Mouse (Mus musculus): ENCODE measurements around the gene Epb41l3. TPM values are rescaled to one million over a fixed set of nuclear protein-coding genes. Genes with fewer than 3 reads are reported as not detected.
"Not testable (repeated sequence)": the region's sequence is repeated elsewhere in the genome, so short reads cannot be mapped to it uniquely, and the experiment has no call there.

The Epb41l3 gene
- polyA plus RNA-seq, 1 experiment from 2014 or later, result 134 TPM

DNA sequence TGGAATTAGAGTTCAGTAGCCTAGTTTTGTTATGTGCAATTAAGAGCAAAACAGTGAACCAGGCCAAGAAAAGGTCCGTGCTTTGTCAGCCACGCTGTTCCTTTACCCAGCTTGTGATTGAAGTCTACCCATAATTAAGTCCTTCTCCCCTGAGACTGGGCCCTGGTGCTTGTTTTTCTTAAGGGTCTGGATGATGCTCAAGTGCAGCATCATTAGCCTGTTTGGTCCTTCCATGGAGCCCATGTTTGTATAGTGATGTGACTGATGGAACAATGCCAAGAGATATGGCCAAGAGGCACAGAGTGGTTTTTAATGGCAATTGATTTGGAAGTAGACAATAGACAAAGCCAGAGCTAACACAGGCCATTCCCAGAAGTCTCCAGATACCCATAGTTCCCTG, 36.7 kb downstream of the Epb41l3 start:
- Histone ChIP-seq H3K4me1 (no peaks in the 10 kb centered on the region), H3K9me3 (replicated peaks) (no peaks in the 10 kb centered on the region), H3K4me3 (replicated peaks) (no peak overlapping the region), H3K4me2 (no peak overlapping the region), H3K36me3 (no peaks in the 10 kb centered on the region), H3K9ac (replicated peaks) (no peak overlapping the region), H3K27ac (replicated peaks) (no peak overlapping the region), H3K27me3 (replicated peaks) (no peaks in the 10 kb centered on the region)
- WGBS, result 58% methylated on average over 2 of the region's 2 CpGs
- ATAC-seq (ENCODE audit: low FRiP score), result no peak

DNA sequence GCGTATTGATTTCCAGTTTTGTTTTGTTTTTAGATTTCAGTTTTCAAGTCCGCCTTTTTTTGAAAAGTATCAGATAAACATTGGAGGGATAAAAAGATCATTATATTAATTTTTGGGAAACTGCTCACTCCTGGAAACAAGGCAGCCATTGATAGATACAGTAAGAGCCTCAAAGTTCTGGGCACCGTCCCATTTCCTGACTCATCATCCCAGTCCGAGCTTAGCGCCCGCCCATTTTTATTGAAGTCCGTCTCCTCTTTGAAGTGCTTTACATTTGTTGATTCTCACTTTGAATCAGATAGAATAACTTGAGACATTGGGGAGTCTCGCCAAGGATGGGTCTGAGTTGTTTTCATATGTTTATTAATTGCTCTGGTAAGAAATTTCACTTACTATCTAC, 43.7 kb downstream of the Epb41l3 start:
- Histone ChIP-seq H3K27me3 (replicated peaks) (0 out of 2 replicates have a peak, but pooled peaks cover 5% of the 10 kb centered on the region), H3K4me3 (replicated peaks) (no peak overlapping the region), H3K9ac (replicated peaks) (no peak overlapping the region), H3K27ac (replicated peaks) (no peak overlapping the region), H3K9me3 (replicated peaks) (no peaks in the 10 kb centered on the region), H3K4me2 (no peak overlapping the region), H3K4me1 (peaks cover 21% of the 10 kb centered on the region), H3K36me3 (no peaks in the 10 kb centered on the region)
- WGBS, result 88% methylated on average over 8 of the region's 8 CpGs
- no peak for ATAC-seq (ENCODE audit: low FRiP score)

DNA sequence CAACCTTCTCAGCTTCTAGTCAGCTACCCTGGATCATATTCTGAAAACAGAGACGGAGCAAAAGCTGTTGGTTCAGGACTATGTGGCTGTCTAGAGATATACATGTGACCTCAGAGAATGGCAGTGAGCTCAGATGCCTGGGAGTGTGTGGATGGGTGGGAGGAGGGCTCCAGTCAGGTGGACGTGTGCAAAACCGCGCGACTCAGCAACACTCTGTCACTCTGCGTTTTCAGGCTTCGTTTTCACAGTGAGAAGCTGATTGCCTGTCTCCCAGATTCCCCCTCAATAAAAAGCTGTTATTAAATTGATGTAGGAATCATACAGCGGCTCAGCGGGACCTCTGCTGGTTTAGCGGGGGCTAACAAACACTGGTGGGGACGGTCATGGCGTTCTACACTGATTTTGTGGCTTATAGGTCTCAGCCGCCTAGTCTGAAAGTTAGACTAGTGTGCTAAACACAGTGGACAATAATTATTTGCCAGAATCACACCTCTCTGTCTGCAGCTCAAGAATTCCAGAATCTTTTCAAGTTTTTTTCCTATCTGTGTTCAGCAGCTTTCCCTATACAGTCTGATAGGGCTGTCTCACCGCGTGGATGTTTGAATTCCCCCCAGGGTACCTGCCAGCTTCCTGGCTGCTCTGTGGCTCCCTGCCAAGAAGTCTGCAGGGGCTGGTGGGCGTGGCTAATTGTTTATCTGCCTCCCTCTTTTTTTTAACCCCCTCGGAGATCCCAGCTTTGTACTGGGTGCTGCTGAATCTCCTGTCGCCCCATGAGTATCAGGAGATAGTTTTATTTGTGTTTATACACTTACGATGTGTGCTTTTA, 45.3 kb downstream of the Epb41l3 start:
- H3K9me3 ChIP-seq (replicated peaks), result no peaks in the 10 kb centered on the region
- peak overlapping the region; percentile 58 for H3K4me2 ChIP-seq
- no peaks in the 10 kb centered on the region for H3K36me3 ChIP-seq
- 3% methylated on average over 19 of the region's 19 CpGs for WGBS
- H3K4me1 ChIP-seq, result peaks cover 21% of the 10 kb centered on the region
- H3K27ac ChIP-seq (replicated peaks), result peak overlapping the region; percentile 56
- 0 out of 2 replicates have a peak, but pooled peaks cover 5% of the 10 kb centered on the region for H3K27me3 ChIP-seq (replicated peaks)
- H3K9ac ChIP-seq (replicated peaks), result peak overlapping the region; percentile 20; the same call in 1 of the 2 replicates
- H3K4me3 ChIP-seq (replicated peaks), result peak overlapping the region; percentile 25
- peak; percentile 80 for ATAC-seq (ENCODE audit: low FRiP score)

DNA sequence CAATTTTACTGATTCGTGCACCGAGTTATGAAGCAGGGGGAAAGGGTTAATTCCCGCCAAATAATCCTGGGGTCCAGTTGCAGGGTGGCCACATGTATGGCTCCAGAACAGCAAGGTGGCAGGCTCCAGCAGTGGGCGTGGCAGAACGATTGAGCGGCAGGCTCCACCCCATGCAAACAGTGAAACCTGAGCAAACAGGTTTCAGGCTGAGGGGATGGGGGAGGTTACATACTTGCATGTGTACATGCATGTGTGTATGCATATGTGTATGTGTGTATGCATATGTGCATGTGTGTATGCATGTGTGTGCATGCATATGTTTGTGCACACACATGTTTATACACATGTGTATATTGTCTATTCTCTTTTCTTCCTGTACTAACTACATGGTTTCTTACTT, 46.9 kb downstream of the Epb41l3 start:
- Histone ChIP-seq H3K4me3 (replicated peaks) (0 out of 2 replicates have a peak overlapping the region, but pooled peaks have one; percentile 3), H3K4me1 (peaks cover 24% of the 10 kb centered on the region), H3K4me2 (peak overlapping the region; percentile 45)
- not testable (repeated sequence) for ATAC-seq (ENCODE audit: low FRiP score); H3K9me3 ChIP-seq (replicated peaks); H3K36me3 ChIP-seq; H3K27me3 ChIP-seq (replicated peaks); H3K27ac ChIP-seq (replicated peaks); H3K9ac ChIP-seq (replicated peaks)
- 11% methylated on average over 6 of the region's 6 CpGs for WGBS

DNA sequence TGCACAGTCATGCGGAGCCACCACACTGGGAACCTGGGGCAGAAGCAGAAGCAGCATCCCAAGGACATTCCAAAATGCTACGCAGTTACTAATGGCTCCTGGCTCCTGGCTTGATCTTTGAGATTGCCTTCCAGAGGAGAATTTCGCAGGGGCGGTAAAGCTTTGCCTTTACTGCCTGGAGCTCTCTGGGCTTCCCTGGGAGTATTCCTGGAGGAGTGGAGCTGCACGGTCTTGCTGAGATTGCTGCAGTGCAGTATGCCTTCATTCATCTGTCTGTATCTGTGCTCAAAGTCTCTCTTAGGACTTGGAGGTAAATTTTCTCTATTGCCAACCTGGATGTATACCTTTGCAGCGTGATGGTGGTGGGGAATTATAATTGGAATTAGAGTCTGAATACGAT, 52.0 kb downstream of the Epb41l3 start:
- Histone ChIP-seq H3K4me3 (replicated peaks) (no peak overlapping the region), H3K4me1 (peaks cover 23% of the 10 kb centered on the region), H3K4me2 (0 out of 2 replicates have a peak overlapping the region, but pooled peaks have one; percentile 19), H3K36me3 (no peaks in the 10 kb centered on the region), H3K27me3 (replicated peaks) (0 out of 2 replicates have a peak, but pooled peaks cover 3% of the 10 kb centered on the region), H3K9me3 (replicated peaks) (no peaks in the 10 kb centered on the region), H3K9ac (replicated peaks) (no peak overlapping the region), H3K27ac (replicated peaks) (peak overlapping the region; percentile 29; the same call in 1 of the 2 replicates)
- no peak for ATAC-seq (ENCODE audit: low FRiP score)
- 62% methylated on average over 7 of the region's 7 CpGs for WGBS

DNA sequence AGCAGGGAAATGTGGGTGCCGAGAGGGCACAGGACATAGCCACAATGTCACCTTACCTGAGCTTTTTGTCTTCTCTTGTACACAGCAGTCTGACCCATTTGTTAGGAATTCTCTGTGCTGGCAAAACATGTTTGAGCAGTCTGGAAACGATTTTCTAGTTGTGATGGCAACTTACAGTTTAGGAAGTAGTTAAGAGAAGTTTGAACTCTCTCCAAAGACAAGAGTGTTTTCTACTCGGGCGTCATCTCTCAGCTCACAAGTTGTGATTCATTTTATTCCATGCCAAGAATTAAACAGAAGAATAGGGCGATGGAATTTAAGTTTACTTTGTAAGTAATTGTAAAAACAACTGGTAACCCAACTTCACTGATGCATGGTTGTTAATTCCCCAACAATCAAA, 52.5 kb downstream of the Epb41l3 start:
- Histone ChIP-seq H3K36me3 (no peaks in the 10 kb centered on the region), H3K4me2 (no peak overlapping the region), H3K9me3 (replicated peaks) (no peaks in the 10 kb centered on the region), H3K27me3 (replicated peaks) (0 out of 2 replicates have a peak, but pooled peaks cover under 1% of the 10 kb centered on the region), H3K4me1 (peaks cover 23% of the 10 kb centered on the region), H3K9ac (replicated peaks) (no peak overlapping the region), H3K4me3 (replicated peaks) (no peak overlapping the region), H3K27ac (replicated peaks) (no peak overlapping the region)
- no peak for ATAC-seq (ENCODE audit: low FRiP score)
- 78% methylated on average over 5 of the region's 5 CpGs for WGBS

DNA sequence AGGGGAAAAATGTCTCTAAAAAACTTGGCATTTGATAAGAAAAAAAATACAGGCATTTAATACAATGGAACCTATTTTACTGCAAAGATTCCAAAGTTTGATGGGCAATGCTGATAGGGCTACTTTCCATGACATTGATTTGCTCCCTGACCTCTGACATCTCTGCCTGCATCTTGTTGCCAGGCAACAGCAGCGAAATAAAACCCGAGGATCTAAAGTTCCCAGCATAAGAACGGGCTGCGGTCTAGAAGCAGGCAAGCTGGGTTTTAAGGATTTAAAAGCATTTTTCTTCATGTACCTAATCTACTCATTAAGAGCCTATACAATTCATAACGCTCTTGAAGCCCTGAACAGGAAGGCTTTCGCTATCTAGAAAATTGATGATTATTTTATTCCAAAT, 54.0 kb downstream of the Epb41l3 start:
- no peak overlapping the region for H3K4me2 ChIP-seq
- H3K27ac ChIP-seq (replicated peaks), result no peak overlapping the region
- no peak overlapping the region for H3K4me3 ChIP-seq (replicated peaks)
- peaks cover 23% of the 10 kb centered on the region for H3K4me1 ChIP-seq
- 28% methylated on average over 6 of the region's 6 CpGs for WGBS
- H3K27me3 ChIP-seq (replicated peaks), result no peaks in the 10 kb centered on the region
- H3K36me3 ChIP-seq, result no peaks in the 10 kb centered on the region
- no peaks in the 10 kb centered on the region for H3K9me3 ChIP-seq (replicated peaks)
- no peak overlapping the region for H3K9ac ChIP-seq (replicated peaks)
- no peak for ATAC-seq (ENCODE audit: low FRiP score)

DNA sequence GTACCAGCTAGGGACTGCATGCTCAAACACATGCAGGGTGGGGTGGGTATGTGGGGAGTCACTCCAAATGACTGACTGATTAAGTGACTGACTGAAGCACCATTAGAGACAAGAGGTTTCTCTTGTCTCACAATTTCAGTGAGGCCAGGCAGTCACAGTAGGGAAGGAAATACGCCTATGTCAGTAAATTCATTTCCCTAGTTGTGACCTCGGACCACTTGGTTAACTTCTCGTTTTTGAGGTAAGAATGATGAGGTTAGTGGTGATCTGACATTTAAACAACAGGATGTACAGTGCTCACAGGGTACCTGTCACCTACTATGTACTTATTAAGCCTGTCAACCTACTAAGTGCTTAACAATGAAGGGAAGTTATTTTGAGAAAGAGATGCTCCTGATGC, 67.5 kb downstream of the Epb41l3 start:
- ATAC-seq (ENCODE audit: low FRiP score), result no peak
- Histone ChIP-seq H3K4me2 (no peak overlapping the region), H3K4me3 (replicated peaks) (no peak overlapping the region), H3K36me3 (no peaks in the 10 kb centered on the region), H3K4me1 (no peaks in the 10 kb centered on the region), H3K27ac (replicated peaks) (no peak overlapping the region), H3K9me3 (replicated peaks) (no peaks in the 10 kb centered on the region), H3K9ac (replicated peaks) (no peak overlapping the region), H3K27me3 (replicated peaks) (no peaks in the 10 kb centered on the region)
- WGBS, result 77% methylated on average over 3 of the region's 3 CpGs

DNA sequence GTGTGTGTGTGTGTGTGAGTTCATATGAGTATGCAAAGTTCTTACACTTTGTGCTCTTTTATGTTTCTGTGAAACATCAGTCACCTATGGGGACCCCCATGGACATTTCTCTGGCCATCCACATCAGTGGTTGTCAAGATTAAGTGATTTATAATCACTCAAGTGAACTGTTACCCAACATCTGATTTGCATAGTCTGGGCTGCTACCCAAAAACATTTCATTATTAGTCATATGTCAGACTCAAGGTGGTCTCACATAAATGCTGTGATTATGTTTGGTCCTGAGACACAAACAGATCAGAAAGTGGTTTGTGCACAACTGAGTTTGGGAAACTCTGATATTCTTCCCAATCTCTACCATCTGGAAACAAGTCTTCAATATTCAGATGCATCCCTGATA, 75.3 kb downstream of the Epb41l3 start:
- Histone ChIP-seq H3K4me1 (peaks cover 8% of the 10 kb centered on the region; the same call in 1 of the 2 replicates), H3K9ac (replicated peaks) (no peak overlapping the region), H3K36me3 (no peaks in the 10 kb centered on the region), H3K4me3 (replicated peaks) (no peak overlapping the region), H3K27ac (replicated peaks) (no peak overlapping the region), H3K9me3 (replicated peaks) (no peaks in the 10 kb centered on the region), H3K27me3 (replicated peaks) (no peaks in the 10 kb centered on the region), H3K4me2 (no peak overlapping the region)
- ATAC-seq (ENCODE audit: low FRiP score), result no peak

DNA sequence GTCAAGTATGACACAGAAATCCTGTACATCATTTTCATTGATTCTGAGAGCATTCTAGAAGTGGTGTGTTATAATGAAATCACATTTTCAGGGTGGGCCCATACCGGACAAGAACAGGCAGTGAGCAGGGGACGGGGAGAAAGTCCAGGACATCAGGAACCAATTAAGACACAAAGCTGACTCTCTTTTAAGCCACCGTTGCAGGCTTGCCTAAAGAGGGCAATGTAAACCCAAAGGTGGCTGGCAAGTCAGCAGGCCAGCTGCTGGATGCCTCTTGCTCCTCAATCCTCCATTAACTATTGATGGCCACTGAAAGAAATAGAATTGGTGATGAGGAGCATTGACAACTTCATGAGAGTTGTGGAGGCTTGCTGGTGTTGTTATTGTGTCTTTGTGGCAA, 75.8 kb downstream of the Epb41l3 start:
- 38% methylated on average over 3 of the region's 3 CpGs for WGBS
- Histone ChIP-seq H3K4me2 (no peak overlapping the region), H3K4me3 (replicated peaks) (no peak overlapping the region), H3K9ac (replicated peaks) (no peak overlapping the region), H3K36me3 (no peaks in the 10 kb centered on the region), H3K9me3 (replicated peaks) (no peaks in the 10 kb centered on the region), H3K27me3 (replicated peaks) (no peaks in the 10 kb centered on the region), H3K4me1 (peaks cover 13% of the 10 kb centered on the region; the same call in 1 of the 2 replicates), H3K27ac (replicated peaks) (no peak overlapping the region)
- no peak for ATAC-seq (ENCODE audit: low FRiP score)

DNA sequence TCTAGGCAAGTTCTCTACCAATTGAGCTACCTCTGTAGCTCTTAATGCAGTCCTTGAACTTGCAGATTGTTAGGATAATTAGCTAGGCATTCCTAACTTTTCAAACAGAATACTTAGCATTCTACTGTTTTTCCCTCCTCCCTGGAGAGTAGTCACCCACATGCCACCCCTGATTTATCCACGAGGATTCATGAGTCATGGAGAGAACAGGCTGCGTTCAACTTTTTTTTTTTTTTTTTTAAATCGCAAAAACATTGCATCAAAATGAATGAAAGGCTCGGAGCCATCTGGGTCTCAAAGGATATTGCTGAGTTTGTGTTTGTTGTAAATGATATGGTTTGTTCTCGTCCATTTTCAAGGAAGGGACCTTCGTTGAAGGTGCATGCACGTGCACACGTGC, 79.6 kb downstream of the Epb41l3 start:
- Histone ChIP-seq H3K27ac (replicated peaks) (no peak overlapping the region), H3K4me1 (peaks cover 22% of the 10 kb centered on the region), H3K36me3 (no peaks in the 10 kb centered on the region), H3K9ac (replicated peaks) (no peak overlapping the region), H3K9me3 (replicated peaks) (no peaks in the 10 kb centered on the region), H3K27me3 (replicated peaks) (no peaks in the 10 kb centered on the region), H3K4me3 (replicated peaks) (no peak overlapping the region), H3K4me2 (no peak overlapping the region)
- no peak for ATAC-seq (ENCODE audit: low FRiP score)
- 75% methylated on average over 8 of the region's 8 CpGs for WGBS

DNA sequence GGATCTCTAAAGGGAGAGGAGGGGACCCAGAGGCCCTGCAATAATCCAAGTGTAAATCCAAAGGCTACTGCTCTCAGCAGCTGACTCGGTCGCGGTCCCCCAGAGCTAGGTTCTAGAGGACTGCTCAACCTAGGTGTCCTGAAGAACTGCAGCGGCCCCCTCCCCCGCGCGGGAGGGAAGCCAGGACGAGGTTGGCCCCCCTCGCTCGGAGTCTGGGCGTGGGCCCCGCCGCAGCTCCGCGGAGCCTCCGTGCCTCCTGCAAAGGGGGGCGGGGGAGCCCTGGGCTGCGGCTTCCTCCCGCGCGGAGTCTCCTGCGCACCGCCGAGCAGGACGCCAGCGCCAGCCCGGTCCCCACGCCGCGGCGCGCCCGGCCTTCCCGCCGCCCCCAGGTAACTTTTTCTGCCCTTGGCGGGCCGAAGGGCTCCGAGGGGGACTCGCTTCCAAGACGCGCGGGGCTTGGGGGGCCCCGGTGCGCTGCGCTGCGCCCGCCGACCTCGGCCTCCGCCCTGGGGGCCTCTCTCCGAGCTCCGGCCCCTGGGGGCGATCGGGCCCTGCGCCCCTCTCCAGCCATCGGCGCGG, 81.1 kb downstream of the Epb41l3 start:
- ATAC-seq (ENCODE audit: low FRiP score), result peak; percentile 84
- peak overlapping the region; percentile 83 for H3K27ac ChIP-seq (replicated peaks)
- 0% methylated on average over 51 of the region's 58 CpGs for WGBS
- H3K27me3 ChIP-seq (replicated peaks), result no peaks in the 10 kb centered on the region
- no peaks in the 10 kb centered on the region for H3K9me3 ChIP-seq (replicated peaks)
- peak overlapping the region; percentile 90 for H3K4me2 ChIP-seq
- H3K4me1 ChIP-seq, result peaks cover 22% of the 10 kb centered on the region
- H3K4me3 ChIP-seq (replicated peaks), result peak overlapping the region; percentile 68
- H3K9ac ChIP-seq (replicated peaks), result peak overlapping the region; percentile 90
- no peaks in the 10 kb centered on the region for H3K36me3 ChIP-seq

All from neural tube, embryonic 15.5 days (tissue).